Mouse (Mus musculus) Muller cell, postnatal 12 days (primary cell): Measurements from ENCODE around the gene Slc1a2.

Experiments
- DNase-seq: peaks from one replicate; pipeline ENCODE4 v3.0.0-alpha.2; 2015; ENCODE audit errors: inconsistent ontology term

Gene Slc1a2

GRCm38 (mm10) chr2:102658163-102658660 is at the start of gene Slc1a2:
Gene Slc1a2 (plus strand): TSS chr2:102658659.
- DNase-seq: peak; percentile 19

GRCm38 (mm10) chr2:102610485-102610884 is 48.0 kb upstream of the Slc1a2 start:
- DNase-seq: no peak

- DNase-seq: no peak
These were observed 41.8 kb upstream of the Slc1a2 start for GRCm38 (mm10) chr2:102616637-102617036.

- DNase-seq: no peak
These were observed 37.6 kb upstream of the Slc1a2 start for GRCm38 (mm10) chr2:102620744-102621429.

GRCm38 (mm10) chr2:102622176-102622575 is 36.3 kb upstream of the Slc1a2 start:
- no peak for DNase-seq

- no peak for DNase-seq
These were observed 35.5 kb upstream of the Slc1a2 start for GRCm38 (mm10) chr2:102622943-102623342.

GRCm38 (mm10) chr2:102624538-102624937 is 33.9 kb upstream of the Slc1a2 start:
- DNase-seq: peak; percentile 80

- DNase-seq: no peak
These were observed 26.1 kb upstream of the Slc1a2 start for GRCm38 (mm10) chr2:102632361-102632760.

- no peak for DNase-seq
These were observed 24.4 kb upstream of the Slc1a2 start for GRCm38 (mm10) chr2:102634010-102634409.

- DNase-seq: no peak
These were observed 22.9 kb upstream of the Slc1a2 start for GRCm38 (mm10) chr2:102635523-102636060.

- peak; percentile 46 for DNase-seq
These were observed 22.3 kb upstream of the Slc1a2 start for GRCm38 (mm10) chr2:102636116-102636600.

- no peak for DNase-seq
These were observed 20.3 kb upstream of the Slc1a2 start for GRCm38 (mm10) chr2:102638140-102638539.

- no peak for DNase-seq
These were observed 19.8 kb upstream of the Slc1a2 start for GRCm38 (mm10) chr2:102638690-102639089.

- peak; percentile 60 for DNase-seq
These were observed 9.5 kb upstream of the Slc1a2 start for GRCm38 (mm10) chr2:102648845-102649500.

GRCm38 (mm10) chr2:102650322-102650721 is 8.1 kb upstream of the Slc1a2 start:
- peak; percentile 30 for DNase-seq

GRCm38 (mm10) chr2:102655966-102656725 is 2.3 kb upstream of the Slc1a2 start:
- no peak for DNase-seq

- DNase-seq: no peak
These were observed 733 bp upstream of the Slc1a2 start for GRCm38 (mm10) chr2:102657726-102658125.

GRCm38 (mm10) chr2:102658661-102659520 is 432 bp downstream of the Slc1a2 start:
- DNase-seq: peak; percentile 69

GRCm38 (mm10) chr2:102659521-102659830 is 1.0 kb downstream of the Slc1a2 start:
- no peak for DNase-seq

- DNase-seq: no peak
These were observed 2.6 kb downstream of the Slc1a2 start for GRCm38 (mm10) chr2:102661052-102661451.

GRCm38 (mm10) chr2:102662911-102663310 is 4.5 kb downstream of the Slc1a2 start:
- DNase-seq: no peak
